Mouse (Mus musculus) olfactory bulb, adult 2 months (tissue): Measurements from ENCODE around the gene Ethe1.

Experiments
- CTCF ChIP-seq: fragments of 200-500 bp; IDR thresholded peaks from 2 replicates; pipeline ENCODE4 v1.5.1; 2012; ENCODE audit warnings: low read depth, mild to moderate bottlenecking, low read length, moderate library complexity; ENCODE audit not compliant: insufficient read depth
- POLR2A ChIP-seq: fragments of 200-500 bp; IDR thresholded peaks from 2 replicates; pipeline ENCODE4 v1.6.1; 2012; ENCODE audit warnings: mild to moderate bottlenecking, low read depth, low read length, moderate library complexity; ENCODE audit not compliant: insufficient read depth

DNA sequence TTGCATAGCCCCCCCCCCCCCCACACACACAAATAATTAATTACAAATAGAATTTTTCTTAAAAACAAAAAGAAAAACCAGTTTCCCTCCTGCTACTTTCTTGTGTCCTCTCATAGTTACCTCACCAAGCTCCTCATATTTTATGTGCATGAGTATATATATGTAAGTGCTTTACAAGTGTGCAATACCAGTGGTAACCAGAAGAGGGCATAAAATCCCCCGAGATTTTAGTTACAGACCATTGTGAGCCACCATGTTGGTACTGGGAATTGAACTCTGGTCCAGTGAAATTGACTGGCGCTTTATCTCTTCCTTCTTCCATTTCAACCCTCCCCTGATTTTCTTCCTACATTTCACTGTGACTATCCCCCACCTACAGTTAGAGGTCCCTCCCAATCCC is 42.8 kb upstream of the Ethe1 start:
- TF ChIP-seq CTCF (no peak), POLR2A (no peak)
